Mouse (Mus musculus): ENCODE measurements around the gene Cd68. TPM values are rescaled to one million over a fixed set of nuclear protein-coding genes. Genes with fewer than 3 reads are reported as not detected.

Cd68 gene
- total RNA-seq, 2 experiments from 2014 or later: 15.1 to 15.7 TPM

DNA sequence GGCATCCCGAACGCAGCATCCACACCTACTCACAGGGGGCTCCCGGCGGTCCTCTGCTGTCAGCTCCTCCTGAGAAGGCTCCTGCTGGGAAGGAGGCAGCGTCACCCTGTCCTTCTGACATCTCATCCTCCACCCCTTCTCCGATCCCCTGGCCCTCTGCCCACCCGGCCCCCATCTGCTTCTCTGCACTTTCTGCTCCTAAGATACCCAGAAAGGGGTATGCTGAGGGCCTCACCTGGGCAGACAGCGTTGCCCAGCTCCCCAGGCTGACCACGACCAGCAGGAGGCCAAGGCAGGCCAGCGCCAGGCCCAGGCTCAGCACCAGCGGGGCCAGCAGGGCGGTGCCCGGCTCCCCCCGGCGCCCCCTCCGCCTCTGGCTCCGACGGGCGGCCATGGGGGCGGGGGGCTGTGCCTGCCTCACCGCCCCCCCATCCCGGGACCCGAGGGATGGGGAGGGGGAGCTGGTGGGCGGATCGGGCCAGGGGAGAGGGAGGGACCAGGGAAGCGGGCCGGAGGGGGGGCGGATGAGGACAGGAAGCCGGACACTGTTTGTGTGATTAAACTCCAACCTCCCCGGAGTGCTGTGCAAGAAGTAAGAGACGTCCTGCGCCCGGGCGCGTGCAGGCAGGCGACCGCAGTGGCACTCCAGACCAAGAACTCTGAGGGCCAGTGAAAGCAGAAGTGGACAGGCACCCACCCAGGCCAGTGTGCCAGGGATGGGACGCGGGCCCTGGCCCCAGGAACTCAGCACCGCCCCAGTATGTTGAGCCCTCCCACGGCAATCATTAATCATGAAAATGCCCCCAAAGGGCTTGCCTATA is 29.6 kb upstream of the Cd68 start, which contains the start of the genes Tnfsf12 and Tnfsfm13:
Gene Tnfsf12, minus strand, starts transcription at position 489 of the 821 bp plus-strand sequence.
Gene Tnfsfm13, minus strand, starts transcription at position 738 of the 821 bp plus-strand sequence.
- peak in 1 of 2 experiments; percentile 31 for DNase-seq (ENCODE audit: extremely low spot score in 1 of 2, low spot score in 1 of 2)

DNA sequence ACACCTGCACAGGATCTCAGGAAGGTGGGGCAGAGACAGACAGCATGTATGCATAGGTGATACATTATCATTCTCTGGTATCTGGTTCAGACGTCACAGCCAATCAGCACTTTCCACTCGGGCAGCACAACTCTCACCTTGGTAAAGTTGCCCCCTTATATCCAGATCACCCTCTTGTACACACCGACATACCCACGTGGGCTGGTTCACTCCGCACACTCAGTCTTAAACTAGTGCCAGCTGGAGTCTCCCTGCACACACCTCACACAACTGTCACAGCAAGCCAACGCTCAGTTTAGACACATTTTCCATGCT is 29.1 kb upstream of the Cd68 start:
- DNase-seq (ENCODE audit: extremely low spot score in 1 of 2, low spot score in 1 of 2): no peak

DNA sequence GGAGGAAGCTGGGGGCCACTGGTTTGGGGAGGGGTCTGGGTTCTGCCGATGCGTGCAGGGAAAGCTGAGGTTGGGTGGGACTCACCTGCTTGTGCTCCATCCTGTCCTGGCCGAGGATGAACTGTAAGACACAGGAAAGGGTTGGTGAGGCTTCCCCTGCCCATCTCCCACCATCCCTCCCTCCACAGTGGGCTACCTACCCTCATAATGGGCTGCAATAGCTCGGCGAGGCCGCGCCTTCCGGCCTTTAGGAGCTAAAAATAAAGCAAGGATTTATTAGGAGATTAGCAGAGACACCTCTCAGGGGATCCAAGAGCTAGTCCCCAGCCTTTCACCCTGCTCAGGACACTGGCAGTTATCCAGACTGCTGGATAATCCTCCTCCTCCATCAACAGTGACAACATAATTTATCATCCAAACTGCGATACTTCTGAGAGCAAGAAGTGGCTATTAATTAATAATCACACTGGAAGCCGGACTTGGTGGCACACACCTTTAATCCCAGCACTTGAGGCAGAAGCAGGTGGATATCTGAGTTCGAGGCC is 27.5 kb upstream of the Cd68 start:
- DNase-seq (ENCODE audit: extremely low spot score in 1 of 2, low spot score in 1 of 2): no peak

DNA sequence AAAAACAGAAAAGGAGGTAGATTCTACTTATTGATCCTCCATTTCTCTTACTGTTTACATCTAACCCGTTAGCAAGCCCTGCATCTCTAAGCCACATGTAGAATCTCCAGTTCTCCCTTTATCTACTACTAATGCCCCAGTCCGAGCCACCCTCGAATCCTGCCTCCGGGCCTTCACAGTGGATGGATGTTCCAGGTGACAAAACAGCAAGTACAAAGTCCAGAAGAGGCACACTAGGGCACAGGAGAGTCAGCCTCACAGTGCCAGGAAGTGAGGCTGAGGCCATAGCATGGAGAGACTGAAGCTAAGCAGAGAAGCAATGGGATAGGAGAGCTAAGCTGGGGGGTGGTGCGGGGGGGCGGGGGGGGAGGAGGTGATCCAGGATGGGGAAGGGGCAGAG is 26.9 kb upstream of the Cd68 start:
- DNase-seq (ENCODE audit: extremely low spot score in 1 of 2, low spot score in 1 of 2): no peak

DNA sequence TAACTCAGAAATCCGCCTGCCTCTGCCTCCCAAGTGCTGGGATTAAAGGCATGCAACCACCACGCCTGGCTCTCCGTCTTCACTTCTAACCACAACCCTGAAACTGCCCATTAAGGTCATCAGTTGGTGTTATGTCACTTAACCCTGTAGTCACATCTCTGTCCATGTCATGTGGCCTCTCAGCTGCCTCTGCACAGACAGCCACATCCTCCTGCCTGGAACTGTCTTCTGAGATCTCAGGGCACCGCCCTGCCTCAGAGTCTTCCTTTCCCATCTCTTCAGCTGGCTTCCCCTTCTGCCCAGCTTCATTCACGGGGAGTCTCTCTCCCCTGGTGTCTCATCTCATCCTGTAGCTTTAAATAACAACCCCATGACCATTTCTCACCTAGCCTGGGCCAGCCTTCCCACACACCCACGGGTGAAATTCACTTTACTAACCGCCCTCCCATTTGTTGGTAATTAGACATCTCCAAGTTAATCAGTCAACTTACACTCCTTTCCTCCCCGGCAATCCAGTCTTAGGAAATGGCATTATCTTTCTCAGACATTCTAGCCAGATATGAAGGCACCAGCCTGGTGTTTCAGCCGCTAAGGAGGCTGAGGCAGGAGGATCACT is 26.4 kb upstream of the Cd68 start:
- no peak for DNase-seq (ENCODE audit: extremely low spot score in 1 of 2, low spot score in 1 of 2)

DNA sequence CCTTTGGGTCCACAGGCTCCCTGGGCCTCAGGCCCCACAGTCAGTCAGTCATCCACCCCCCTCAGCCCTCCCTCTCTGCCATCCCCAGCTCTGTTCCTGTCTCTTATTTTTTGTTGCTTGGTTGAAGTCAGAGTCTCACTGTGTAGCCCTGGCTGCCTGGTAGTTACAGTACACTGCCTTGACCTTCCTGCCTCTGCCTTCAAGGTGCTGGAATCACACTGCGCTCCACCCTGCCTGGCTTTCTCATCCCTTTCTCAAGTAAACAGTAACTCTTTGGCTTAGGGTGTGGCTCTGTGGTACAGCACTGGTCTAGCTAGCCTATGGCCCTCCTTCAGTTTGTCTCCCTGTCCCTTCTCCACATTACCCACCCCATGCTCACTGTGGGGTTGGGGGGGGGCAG is 23.9 kb upstream of the Cd68 start:
- no peak for DNase-seq (ENCODE audit: extremely low spot score in 1 of 2, low spot score in 1 of 2)

DNA sequence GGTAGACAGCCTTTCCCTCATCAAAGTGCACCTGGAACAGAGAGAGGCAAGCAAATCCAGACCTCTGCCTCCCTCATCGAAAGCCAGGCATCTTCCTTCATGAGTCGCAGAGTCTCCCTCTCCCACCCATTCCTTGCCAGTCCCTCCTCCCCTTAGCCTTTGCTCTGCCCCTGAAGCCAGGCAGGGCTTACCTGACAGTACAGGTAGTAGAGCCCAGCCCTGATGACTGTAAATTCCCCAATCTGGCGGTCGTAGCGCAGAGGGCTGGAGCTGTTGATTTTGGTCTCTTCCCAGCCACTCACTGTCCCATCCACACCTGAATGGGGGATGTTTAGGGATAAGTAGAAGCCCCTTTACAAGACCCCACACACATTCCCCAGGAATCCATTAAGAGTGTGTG is 21.1 kb upstream of the Cd68 start:
- no peak for DNase-seq (ENCODE audit: extremely low spot score in 1 of 2, low spot score in 1 of 2)

DNA sequence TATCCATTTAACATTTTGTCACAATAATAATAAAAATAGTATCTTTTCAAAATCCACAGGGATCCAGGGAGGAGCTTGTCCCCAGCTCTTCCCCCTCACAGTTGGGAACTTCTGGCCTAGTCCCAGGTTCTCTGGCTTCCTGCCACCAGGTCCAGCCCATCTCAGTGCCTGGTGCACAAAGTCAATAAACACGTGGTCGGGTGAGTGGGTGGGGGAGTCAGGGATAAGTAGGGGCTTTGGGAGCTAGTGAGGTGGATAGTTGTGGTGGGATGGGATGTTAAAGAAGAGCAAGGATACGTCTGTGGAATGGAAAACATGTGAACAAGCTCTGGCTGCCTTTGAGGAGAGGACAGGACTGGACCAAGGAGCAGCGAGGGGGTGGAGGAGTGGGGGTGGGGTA is 20.4 kb upstream of the Cd68 start:
- DNase-seq (ENCODE audit: extremely low spot score in 1 of 2, low spot score in 1 of 2): peak in 1 of 2 experiments; percentile 60

DNA sequence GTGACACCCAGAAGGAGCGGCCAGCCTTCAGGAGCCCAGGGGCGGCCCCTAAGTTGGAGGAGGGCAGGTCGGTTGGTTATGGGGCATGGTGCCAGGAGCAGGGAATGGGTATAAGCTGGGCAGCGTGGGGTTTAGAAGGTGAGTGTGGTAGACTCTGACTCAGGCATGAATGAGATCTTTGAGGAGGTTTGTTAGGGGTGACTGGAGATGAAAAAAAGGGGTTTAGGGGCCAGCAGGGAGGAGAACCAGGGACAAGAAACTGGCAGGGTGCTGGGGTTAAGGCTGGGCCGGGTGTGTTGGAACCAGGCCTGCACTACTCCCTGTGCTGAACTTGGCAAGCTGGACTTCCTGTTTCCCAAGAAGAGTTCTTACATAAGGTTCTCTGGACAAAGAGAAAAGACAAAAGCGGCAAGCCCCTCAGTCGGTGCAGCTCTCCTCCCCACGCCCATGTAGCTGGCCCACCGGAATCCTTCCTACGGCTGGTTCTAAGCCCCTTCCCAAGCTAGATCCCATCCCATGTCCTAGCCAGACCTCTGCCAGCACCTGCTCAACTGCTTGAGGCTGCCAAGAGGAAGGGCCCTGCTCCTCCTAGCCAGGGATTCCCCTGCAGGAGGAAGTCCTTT is 19.7 kb upstream of the Cd68 start, which contains the start of gene Tnfsf13:
Gene Tnfsf13, minus strand, starts transcription at position 259 of the 623 bp plus-strand sequence.
- DNase-seq (ENCODE audit: extremely low spot score in 1 of 2, low spot score in 1 of 2): no peak

DNA sequence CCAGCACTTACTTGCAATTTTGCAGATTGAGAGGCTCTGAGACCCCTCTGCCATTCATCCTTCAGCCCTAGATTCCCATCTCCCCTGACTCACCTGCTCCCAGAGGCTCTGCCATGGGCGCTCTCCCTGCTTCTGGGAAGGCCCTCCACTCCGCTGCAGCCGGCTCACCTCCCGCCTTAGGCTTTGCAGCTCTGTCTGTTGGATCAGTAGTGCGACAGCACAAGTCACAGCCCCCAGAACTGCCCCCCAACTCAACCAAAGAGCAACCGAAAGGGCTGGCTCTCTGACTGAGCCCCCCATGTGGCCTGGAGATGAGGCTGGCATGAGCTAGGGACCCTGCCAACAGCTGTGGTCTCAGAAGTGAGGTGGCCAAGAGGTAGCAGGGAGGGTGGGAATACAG is 19.0 kb upstream of the Cd68 start:
- DNase-seq (ENCODE audit: extremely low spot score in 1 of 2, low spot score in 1 of 2): no peak

DNA sequence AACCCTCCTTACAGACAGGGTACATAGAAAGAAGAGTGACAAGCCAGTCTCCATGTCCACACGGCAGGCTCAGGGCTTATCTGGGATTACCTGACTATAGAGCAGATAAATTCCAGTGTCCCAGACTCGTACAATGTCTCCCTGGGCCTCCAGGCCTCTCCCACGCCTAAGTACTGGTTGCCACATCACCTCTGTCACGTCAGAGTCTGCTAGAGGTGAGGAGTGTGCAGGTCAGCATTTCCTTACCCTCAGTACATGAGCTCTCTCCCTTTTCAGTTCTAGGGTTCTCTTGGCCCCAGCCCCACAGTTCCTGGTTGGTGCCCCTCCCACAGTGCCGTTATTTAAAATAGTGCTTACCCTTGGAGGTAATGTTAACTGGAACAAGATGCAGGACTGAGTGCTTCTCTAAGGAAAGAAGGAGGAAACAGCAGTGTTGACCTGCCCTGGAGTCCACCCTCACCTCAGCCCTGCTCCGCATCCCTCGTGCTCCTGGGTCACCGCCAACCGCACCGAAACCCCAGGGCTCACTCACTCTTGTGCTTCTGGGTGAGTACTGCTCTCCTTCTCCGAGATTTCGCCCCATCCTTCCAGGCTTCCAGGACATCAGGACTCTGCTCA is 18.3 kb upstream of the Cd68 start:
- no peak for DNase-seq (ENCODE audit: extremely low spot score in 1 of 2, low spot score in 1 of 2)

DNA sequence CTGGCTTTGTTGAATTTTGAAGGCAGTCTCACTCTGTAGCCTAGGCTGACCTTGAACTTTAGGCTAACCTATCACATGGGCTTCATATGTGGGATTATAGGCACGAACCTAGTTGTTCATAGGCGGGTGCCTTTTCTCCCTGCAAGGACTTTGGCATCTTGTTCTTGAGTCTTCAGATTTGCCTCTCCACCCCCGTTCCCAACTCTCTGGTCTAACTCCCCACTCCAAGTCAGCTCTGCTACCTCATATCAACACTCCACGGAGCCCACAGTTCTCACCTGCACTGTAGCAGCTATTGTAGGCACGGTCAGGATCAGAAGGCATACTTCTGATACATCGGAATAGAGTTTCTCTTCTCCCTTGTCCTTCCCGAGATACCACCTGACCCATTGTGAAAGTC is 17.6 kb upstream of the Cd68 start:
- no peak for DNase-seq (ENCODE audit: extremely low spot score in 1 of 2, low spot score in 1 of 2)

DNA sequence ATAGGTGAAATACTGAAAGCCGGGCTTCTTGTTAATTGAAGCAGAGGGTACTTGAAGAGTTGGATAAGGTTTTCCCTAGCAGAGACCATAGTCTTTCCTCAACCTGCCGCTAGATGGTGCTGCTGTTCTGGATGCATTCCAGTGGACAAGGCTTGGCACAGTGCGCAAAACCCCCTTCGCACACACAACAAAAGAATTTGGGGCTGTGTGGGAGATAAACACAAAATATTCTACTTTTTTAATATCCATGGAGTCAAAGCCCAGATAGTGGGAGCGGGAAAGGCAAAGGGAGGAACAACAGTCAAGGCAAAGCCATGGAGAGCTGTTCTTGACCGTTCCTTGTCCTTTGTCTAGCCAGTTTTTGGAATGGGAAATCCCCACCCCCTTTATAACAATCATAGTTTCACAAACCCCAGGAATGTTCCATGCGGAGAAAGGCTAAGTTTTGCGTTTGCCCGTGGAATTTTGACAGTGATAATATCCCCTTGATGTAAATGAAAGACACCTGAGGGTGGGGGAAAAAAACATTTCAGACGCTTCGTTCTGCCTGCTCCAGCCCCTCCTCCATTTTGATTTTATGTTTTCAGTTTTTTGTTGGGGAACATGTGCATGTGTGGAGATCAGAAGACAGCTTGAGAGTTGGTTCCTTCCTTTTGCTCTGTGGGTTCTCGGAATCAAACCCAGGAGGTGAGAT is 17.0 kb upstream of the Cd68 start:
- DNase-seq (ENCODE audit: extremely low spot score in 1 of 2, low spot score in 1 of 2): peak; percentile 81 to 97

DNA sequence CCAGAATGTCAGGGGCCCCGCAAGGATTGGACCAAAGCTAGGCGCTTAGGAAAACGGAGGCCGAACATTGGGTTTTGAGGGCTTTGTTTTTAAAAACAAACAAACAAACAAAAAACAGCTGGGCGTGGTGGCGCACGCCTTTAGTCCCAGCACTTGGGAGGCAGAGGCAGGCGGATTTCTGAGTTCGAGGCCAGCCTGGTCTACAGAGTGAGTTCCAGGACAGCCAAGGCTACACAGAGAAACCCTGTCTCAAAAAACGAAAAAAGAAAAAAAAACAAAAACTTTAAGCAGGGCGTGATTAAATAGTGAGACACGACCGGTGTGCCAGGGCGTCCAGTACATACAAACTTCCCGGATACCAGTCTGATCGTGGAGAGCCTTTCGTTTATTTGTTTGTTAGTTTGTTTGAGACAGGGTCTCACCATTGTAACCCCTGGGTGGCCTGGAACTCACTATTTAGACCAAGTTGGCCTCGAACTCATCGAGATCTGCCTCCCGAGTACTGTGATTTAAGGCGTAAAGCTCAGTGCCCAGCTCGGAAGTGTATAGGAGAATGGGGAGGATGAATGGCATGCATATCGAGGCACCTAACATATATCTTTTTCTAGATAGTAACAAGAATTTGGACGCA is 16.4 kb upstream of the Cd68 start:
- no peak for DNase-seq (ENCODE audit: extremely low spot score in 1 of 2, low spot score in 1 of 2)

DNA sequence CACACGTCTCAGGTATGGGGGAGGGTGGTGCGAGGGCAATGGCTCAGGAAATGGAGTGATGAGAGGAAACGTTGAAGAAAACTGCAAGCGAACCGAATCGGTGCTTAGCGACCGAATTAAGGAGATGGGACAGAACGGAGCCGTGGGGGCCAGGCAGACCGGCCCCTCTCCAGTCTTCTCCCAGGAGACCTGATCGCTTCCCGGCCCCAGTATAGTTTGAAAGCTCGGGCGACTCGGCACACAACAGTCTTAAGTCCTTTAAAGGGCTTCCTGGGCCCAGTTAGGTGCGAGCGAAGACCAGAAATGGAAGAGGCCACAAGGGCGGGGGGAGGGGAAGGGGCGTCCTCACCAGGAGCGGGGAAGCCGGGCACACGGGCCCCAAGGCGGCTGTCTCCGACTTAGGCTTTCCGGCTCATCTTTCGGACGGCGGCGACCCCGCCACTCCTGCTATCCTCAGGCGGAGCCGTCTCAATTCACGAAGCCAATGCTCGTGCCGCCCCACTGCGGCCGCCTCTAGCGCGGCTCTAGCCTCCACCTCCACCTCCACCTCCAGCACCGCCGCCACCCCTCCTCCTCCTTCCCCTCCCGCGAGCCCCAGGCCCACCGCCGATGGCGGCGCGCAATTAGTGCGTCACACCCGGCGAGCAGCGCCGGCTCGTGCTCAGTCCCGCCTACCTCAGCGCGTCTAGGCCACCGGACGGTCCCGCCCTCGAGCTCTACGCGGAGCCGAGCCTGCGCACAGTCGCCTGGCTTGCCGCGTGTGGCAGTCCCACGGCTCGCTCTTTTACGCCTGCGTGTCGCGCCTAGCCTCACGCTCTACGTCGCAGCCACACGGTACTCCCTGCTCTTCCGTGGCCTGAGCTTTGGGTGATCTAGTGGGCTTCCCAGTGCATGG is 15.6 kb upstream of the Cd68 start, which contains the start of gene Senp3:
Gene Senp3, minus strand, starts transcription at position 771 of the 895 bp plus-strand sequence.
- DNase-seq (ENCODE audit: extremely low spot score in 1 of 2, low spot score in 1 of 2): peak; percentile 93 to 96

DNA sequence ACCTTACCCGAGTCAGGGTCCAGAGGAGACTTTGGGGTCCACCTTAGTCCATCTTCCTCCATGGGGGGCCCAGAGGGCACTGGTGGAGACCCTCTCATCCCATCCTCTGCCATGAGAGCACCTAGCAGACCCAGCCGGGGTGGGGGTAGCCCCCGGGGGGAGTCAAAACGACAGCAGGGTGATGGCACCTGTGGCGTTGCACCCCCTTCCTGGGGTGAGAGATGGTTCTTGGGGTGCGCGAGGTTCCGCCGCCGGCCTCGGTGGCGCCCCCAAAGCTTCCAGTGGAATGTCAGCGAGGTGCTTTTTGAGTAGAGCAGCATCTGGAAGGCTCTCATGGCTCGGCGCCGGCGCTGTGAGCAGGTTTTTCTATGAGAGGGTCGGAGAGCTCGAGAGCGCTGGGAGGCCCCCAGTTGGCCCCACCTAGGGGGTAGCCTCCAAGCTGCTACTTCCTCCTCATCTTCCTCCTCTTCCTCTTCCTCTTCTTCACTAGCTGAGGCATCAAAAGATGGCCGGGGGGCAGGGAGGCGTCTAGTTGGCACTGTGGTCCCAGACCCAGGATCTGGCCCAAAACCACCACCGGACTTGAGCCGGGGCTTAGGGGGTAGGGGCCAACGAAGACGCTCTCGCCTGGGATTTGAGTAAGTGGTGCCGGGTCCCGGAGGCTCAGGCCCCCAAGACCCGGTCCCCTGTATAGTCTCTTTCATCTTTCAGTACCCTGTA is 14.3 kb upstream of the Cd68 start:
- no peak for DNase-seq (ENCODE audit: extremely low spot score in 1 of 2, low spot score in 1 of 2)

DNA sequence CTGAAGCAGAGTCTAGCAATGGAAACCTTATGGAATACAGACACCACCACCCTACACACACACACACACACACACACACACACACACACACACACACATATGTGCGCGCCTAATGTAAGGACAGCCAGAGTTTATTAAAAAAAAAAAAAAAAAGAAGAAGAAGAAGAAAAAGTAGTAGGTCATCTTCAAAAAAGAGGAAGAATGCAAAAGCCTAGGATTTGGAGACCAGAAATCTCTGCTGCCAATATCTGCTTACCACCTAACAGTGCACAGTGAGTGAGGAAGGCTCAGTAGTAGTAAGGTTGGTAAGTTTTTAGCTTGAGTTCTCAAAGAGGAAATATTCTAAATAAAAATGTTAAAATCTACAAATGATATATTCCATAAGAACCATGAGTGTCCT is 13.2 kb upstream of the Cd68 start:
- DNase-seq (ENCODE audit: extremely low spot score in 1 of 2, low spot score in 1 of 2): no peak

DNA sequence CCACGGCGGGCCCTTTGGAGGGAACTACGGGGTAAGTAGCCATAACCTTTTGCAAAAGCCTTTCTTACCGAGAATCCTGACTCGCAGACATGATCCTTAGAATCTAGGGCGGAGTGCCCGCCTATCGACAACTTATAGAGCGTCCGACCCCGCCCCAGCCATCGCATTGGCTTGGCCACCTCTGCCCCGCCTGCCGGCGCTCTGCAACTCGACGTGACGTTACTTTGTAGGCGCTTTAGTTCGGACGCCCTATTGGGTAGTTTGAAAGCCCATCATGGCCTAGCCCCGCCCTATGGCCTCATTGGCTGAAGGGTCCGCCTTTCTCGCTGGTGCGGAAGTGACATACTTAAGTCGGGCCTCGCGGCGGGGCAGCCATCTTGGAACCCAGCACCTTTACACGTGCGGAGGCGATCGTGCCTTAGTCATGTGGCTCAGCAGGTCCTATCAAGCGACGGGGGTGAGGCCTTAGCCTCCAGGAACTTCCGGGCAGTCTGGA is 6.3 kb upstream of the Cd68 start, which contains the start of gene Eif4a1:
Gene Eif4a1, minus strand, starts transcription at position 213 of the 496 bp plus-strand sequence.
- peak; percentile 96 to 99 for DNase-seq (ENCODE audit: extremely low spot score in 1 of 2, low spot score in 1 of 2)
